Mouse (Mus musculus): Measurements from ENCODE around the gene Nedd8. TPM values are rescaled to one million over a fixed set of nuclear protein-coding genes. Genes with fewer than 3 reads are reported as not detected.
A peak's percentile ranks its signal among the peaks of the same experiment; 100 is the strongest.

Gene Nedd8
- polyA plus RNA-seq, 1 experiment from 2014 or later: 499 TPM

- no peak within 1 kb of the TSS for H3K9ac ChIP-seq (ENCODE audit: low read length)
- H3K4me1 ChIP-seq (replicated peaks; ENCODE audit: control insufficient read depth, insufficient read depth, low read length): peaks cover 1% of the 10 kb centered on the region
- no peaks in the 10 kb centered on the region for H3K36me3 ChIP-seq (ENCODE audit: control insufficient read depth, insufficient read depth, low read length)
- no peak within 1 kb of the TSS for H3K27ac ChIP-seq (ENCODE audit: low read length)
- H3K9me3 ChIP-seq (ENCODE audit: control insufficient read depth, low read length): no peaks in the 10 kb centered on the region
- 93% methylated on average over 2 of the region's 2 CpGs for WGBS
- no peak within 1 kb of the TSS for H3K4me2 ChIP-seq (ENCODE audit: low read depth, low read length)
- ATAC-seq (ENCODE audit: low read depth): no peak
- no peaks in the 10 kb centered on the region for H3K27me3 ChIP-seq (ENCODE audit: control insufficient read depth, insufficient read depth, low read depth, low read length)
- H3K4me3 ChIP-seq (ENCODE audit: low read length): no peak within 1 kb of the TSS
Measured at GRCm38 (mm10) chr14:55649884-55650283, 22.0 kb downstream of the Nedd8 start, which contains the start of gene Tssk4. Gene Tssk4, plus strand, starts transcription at chr14:55650184.

- 14% methylated on average over 17 of the region's 17 CpGs for WGBS
- H3K9ac ChIP-seq (ENCODE audit: low read length): peak overlapping the region; percentile 98
- H3K36me3 ChIP-seq (ENCODE audit: control insufficient read depth, insufficient read depth, low read length): peaks cover 19% of the 10 kb centered on the region
- no peaks in the 10 kb centered on the region for H3K27me3 ChIP-seq (ENCODE audit: control insufficient read depth, insufficient read depth, low read depth, low read length)
- H3K27ac ChIP-seq (ENCODE audit: low read length): peak overlapping the region; percentile 97
- peaks cover 13% of the 10 kb centered on the region for H3K4me1 ChIP-seq (replicated peaks; ENCODE audit: control insufficient read depth, insufficient read depth, low read length)
- H3K9me3 ChIP-seq (ENCODE audit: control insufficient read depth, low read length): no peaks in the 10 kb centered on the region
- peak overlapping the region; percentile 87 for H3K4me2 ChIP-seq (ENCODE audit: low read depth, low read length)
- peak overlapping the region; percentile 96 for H3K4me3 ChIP-seq (ENCODE audit: low read length)
- ATAC-seq (ENCODE audit: low read depth): no peak
Measured at GRCm38 (mm10) chr14:55644261-55644888, 27.5 kb downstream of the Nedd8 start.

- peak within 1 kb of the TSS; percentile 96 for H3K4me3 ChIP-seq (ENCODE audit: low read length)
- ATAC-seq (ENCODE audit: low read depth): peak; percentile 90
- H3K27me3 ChIP-seq (ENCODE audit: control insufficient read depth, insufficient read depth, low read depth, low read length): no peaks in the 10 kb centered on the region
Measured at GRCm38 (mm10) chr14:55643060-55643907, 28.6 kb downstream of the Nedd8 start, which contains the start of gene Tm9sf1. Gene Tm9sf1, minus strand, starts transcription at chr14:55643806.

GRCm38 (mm10) chr14:55642679-55643059, 29.3 kb downstream of the Nedd8 start:
- ATAC-seq (ENCODE audit: low read depth): 0 out of 2 replicates have a peak, but pooled peaks have one; percentile 20
- peak overlapping the region; percentile 96 for H3K4me3 ChIP-seq (ENCODE audit: low read length)
- H3K27me3 ChIP-seq (ENCODE audit: control insufficient read depth, insufficient read depth, low read depth, low read length): no peaks in the 10 kb centered on the region
- no peaks in the 10 kb centered on the region for H3K9me3 ChIP-seq (ENCODE audit: control insufficient read depth, low read length)
- peak overlapping the region; percentile 87 for H3K4me2 ChIP-seq (ENCODE audit: low read depth, low read length)
- 12% methylated on average over 8 of the region's 8 CpGs for WGBS
- H3K27ac ChIP-seq (ENCODE audit: low read length): peak overlapping the region; percentile 97
- peaks cover 32% of the 10 kb centered on the region for H3K36me3 ChIP-seq (ENCODE audit: control insufficient read depth, insufficient read depth, low read length)
- peak overlapping the region; percentile 98 for H3K9ac ChIP-seq (ENCODE audit: low read length)
- peaks cover 13% of the 10 kb centered on the region for H3K4me1 ChIP-seq (replicated peaks; ENCODE audit: control insufficient read depth, insufficient read depth, low read length)

More at GRCm38 (mm10) chr14:55643060-55643907, 28.6 kb downstream of the Nedd8 start, which contains the start of gene Tm9sf1:
- WGBS: under 1% methylated on average over 87 of the region's 89 CpGs
- Histone ChIP-seq H3K9me3 (ENCODE audit: control insufficient read depth, low read length) (no peaks in the 10 kb centered on the region), H3K4me1 (replicated peaks; ENCODE audit: control insufficient read depth, insufficient read depth, low read length) (peaks cover 13% of the 10 kb centered on the region), H3K4me2 (ENCODE audit: low read depth, low read length) (peak within 1 kb of the TSS; percentile 87), H3K36me3 (ENCODE audit: control insufficient read depth, insufficient read depth, low read length) (peaks cover 26% of the 10 kb centered on the region), H3K9ac (ENCODE audit: low read length) (peak within 1 kb of the TSS; percentile 98), H3K27ac (ENCODE audit: low read length) (peak within 1 kb of the TSS; percentile 97)

- H3K4me2 ChIP-seq (ENCODE audit: low read depth, low read length): no peak overlapping the region
- WGBS: 91% methylated on average over 13 of the region's 13 CpGs
- no peak for ATAC-seq (ENCODE audit: low read depth)
- peaks cover 38% of the 10 kb centered on the region for H3K36me3 ChIP-seq (ENCODE audit: control insufficient read depth, insufficient read depth, low read length)
- no peak overlapping the region for H3K9ac ChIP-seq (ENCODE audit: low read length)
- H3K4me1 ChIP-seq (replicated peaks; ENCODE audit: control insufficient read depth, insufficient read depth, low read length): peaks cover 13% of the 10 kb centered on the region
- no peaks in the 10 kb centered on the region for H3K27me3 ChIP-seq (ENCODE audit: control insufficient read depth, insufficient read depth, low read depth, low read length)
- no peak overlapping the region for H3K27ac ChIP-seq (ENCODE audit: low read length)
- H3K4me3 ChIP-seq (ENCODE audit: low read length): no peak overlapping the region
- no peaks in the 10 kb centered on the region for H3K9me3 ChIP-seq (ENCODE audit: control insufficient read depth, low read length)
Measured at GRCm38 (mm10) chr14:55641291-55641690, 30.6 kb downstream of the Nedd8 start.

GRCm38 (mm10) chr14:55640816-55641215, 31.1 kb downstream of the Nedd8 start:
- H3K27ac ChIP-seq (ENCODE audit: low read length): no peak overlapping the region
- 96% methylated on average over 14 of the region's 14 CpGs for WGBS
- H3K4me1 ChIP-seq (replicated peaks; ENCODE audit: control insufficient read depth, insufficient read depth, low read length): peaks cover 13% of the 10 kb centered on the region
- no peak overlapping the region for H3K9ac ChIP-seq (ENCODE audit: low read length)
- no peaks in the 10 kb centered on the region for H3K9me3 ChIP-seq (ENCODE audit: control insufficient read depth, low read length)
- peaks cover 39% of the 10 kb centered on the region for H3K36me3 ChIP-seq (ENCODE audit: control insufficient read depth, insufficient read depth, low read length)
- H3K4me2 ChIP-seq (ENCODE audit: low read depth, low read length): no peak overlapping the region
- H3K4me3 ChIP-seq (ENCODE audit: low read length): no peak overlapping the region
- no peaks in the 10 kb centered on the region for H3K27me3 ChIP-seq (ENCODE audit: control insufficient read depth, insufficient read depth, low read depth, low read length)
- ATAC-seq (ENCODE audit: low read depth): no peak

- Histone ChIP-seq H3K9me3 (ENCODE audit: control insufficient read depth, low read length) (no peaks in the 10 kb centered on the region), H3K27ac (ENCODE audit: low read length) (no peak within 1 kb of the TSS), H3K9ac (ENCODE audit: low read length) (no peak within 1 kb of the TSS), H3K27me3 (ENCODE audit: control insufficient read depth, insufficient read depth, low read depth, low read length) (no peaks in the 10 kb centered on the region), H3K4me2 (ENCODE audit: low read depth, low read length) (no peak within 1 kb of the TSS), H3K4me1 (replicated peaks; ENCODE audit: control insufficient read depth, insufficient read depth, low read length) (peaks cover 12% of the 10 kb centered on the region; the same call in 1 of the 2 replicates), H3K4me3 (ENCODE audit: low read length) (no peak within 1 kb of the TSS), H3K36me3 (ENCODE audit: control insufficient read depth, insufficient read depth, low read length) (peaks cover 48% of the 10 kb centered on the region)
- ATAC-seq (ENCODE audit: low read depth): no peak
- 97% methylated on average over 9 of the region's 9 CpGs for WGBS
Measured at GRCm38 (mm10) chr14:55637795-55638194, 34.1 kb downstream of the Nedd8 start, which contains the start of gene Gm49378. Gene Gm49378, minus strand, starts transcription at chr14:55637895.

- peak within 1 kb of the TSS; percentile 69 for H3K4me3 ChIP-seq (ENCODE audit: low read length)
- peak within 1 kb of the TSS; percentile 69 for H3K27ac ChIP-seq (ENCODE audit: low read length)
- ATAC-seq (ENCODE audit: low read depth): peak; percentile 94
- no peaks in the 10 kb centered on the region for H3K9me3 ChIP-seq (ENCODE audit: control insufficient read depth, low read length)
- peaks cover 58% of the 10 kb centered on the region for H3K36me3 ChIP-seq (ENCODE audit: control insufficient read depth, insufficient read depth, low read length)
- WGBS: 1% methylated on average over 33 of the region's 33 CpGs
- H3K4me2 ChIP-seq (ENCODE audit: low read depth, low read length): peak within 1 kb of the TSS; percentile 86
- no peaks in the 10 kb centered on the region for H3K27me3 ChIP-seq (ENCODE audit: control insufficient read depth, insufficient read depth, low read depth, low read length)
- H3K4me1 ChIP-seq (replicated peaks; ENCODE audit: control insufficient read depth, insufficient read depth, low read length): peaks cover 5% of the 10 kb centered on the region; the same call in 1 of the 2 replicates
- H3K9ac ChIP-seq (ENCODE audit: low read length): peak within 1 kb of the TSS; percentile 76
Measured at GRCm38 (mm10) chr14:55635523-55636007, 36.4 kb downstream of the Nedd8 start, which contains the start of gene Ipo4. Gene Ipo4, minus strand, starts transcription at chr14:55635957.

Measured in lung, embryonic 16.5 days (tissue).